Mouse (Mus musculus) lung, adult 2 months (tissue): Measurements from ENCODE around the gene Bcl11a. TPM values are rescaled to one million over a fixed set of nuclear protein-coding genes. Genes with fewer than 3 reads are reported as not detected.

Experiments
- DNase-seq: peaks from one replicate; pipeline ENCODE4 v3.0.0; 2022
- H3K4me1 ChIP-seq: fragments of 200-500 bp; 2 replicates; pipeline ENCODE4 v1.6.1; 2011; ENCODE audit warnings: low read length; ENCODE audit not compliant: control insufficient read depth, insufficient read depth
- H3K4me3 ChIP-seq: fragments of 200-500 bp; replicated peaks from 2 replicates; pipeline ENCODE3; 2011; ENCODE audit warnings: low read depth, mild to moderate bottlenecking, control low read depth, low read length; ENCODE audit errors: extremely low read depth
- CTCF ChIP-seq: fragments of 200-500 bp; IDR thresholded peaks from 2 replicates; pipeline ENCODE4 v1.5.1; 2011; ENCODE audit warnings: mild to moderate bottlenecking, low read length, control low read depth; ENCODE audit not compliant: insufficient read depth
- POLR2A ChIP-seq: fragments of 200-500 bp; IDR thresholded peaks from 2 replicates; pipeline ENCODE4 v1.6.1; 2011; ENCODE audit warnings: low read depth, mild to moderate bottlenecking, control low read depth, low read length, borderline replicate concordance; ENCODE audit errors: extremely low read depth
- WGBS: fragments of 180-500 bp; shearing (Covaris S2); methylation state at CpG from one replicate; pipeline ENCODE4 v1.1.7; 2018; 5-methylcytosine and 5-hydroxymethylcytosine counted together
- polyA plus RNA-seq: library from polyadenylated mRNA; depleted of rRNA; stranded (reverse); fragments of >200 nt; gene quantifications from 2 replicates; pipeline ENCODE4 v1.2.3, GENCODE M21; 2012

Bcl11a gene
- polyA plus RNA-seq, 1 experiment = 1.5 TPM

GRCm38 (mm10) chr11:24146437-24146836 lies 68.6 kb downstream of the Bcl11a start:
- no peaks in the 10 kb centered on the region for H3K4me1 ChIP-seq
- H3K4me3 ChIP-seq = no peak overlapping the region
- DNase-seq = no peak
- 80% methylated on average over 1 of the region's 1 CpGs for WGBS
- TF ChIP-seq CTCF (no peak), POLR2A (no peak)

- no peak for DNase-seq
- 84% methylated on average over 6 of the region's 6 CpGs for WGBS
These were observed 69.8 kb downstream of the Bcl11a start for GRCm38 (mm10) chr11:24147698-24148097.

GRCm38 (mm10) chr11:24148545-24148944 lies 70.7 kb downstream of the Bcl11a start:
- TF ChIP-seq POLR2A = no peak
- TF ChIP-seq CTCF = no peak
- H3K4me1 ChIP-seq = no peaks in the 10 kb centered on the region
- no peak overlapping the region for H3K4me3 ChIP-seq
- no peak for DNase-seq
- 83% methylated on average over 3 of the region's 3 CpGs for WGBS

More at GRCm38 (mm10) chr11:24147698-24148097, 69.8 kb downstream of the Bcl11a start:
- Histone ChIP-seq H3K4me3 (no peak overlapping the region), H3K4me1 (no peaks in the 10 kb centered on the region)
- no peak for TF ChIP-seq POLR2A
- no peak for TF ChIP-seq CTCF

GRCm38 (mm10) chr11:24149462-24150220 lies 71.8 kb downstream of the Bcl11a start:
- WGBS = 69% methylated on average over 9 of the region's 9 CpGs
- Histone ChIP-seq H3K4me3 (no peak overlapping the region), H3K4me1 (no peaks in the 10 kb centered on the region)
- no peak for TF ChIP-seq POLR2A
- no peak for TF ChIP-seq CTCF
- DNase-seq = no peak

- H3K4me1 ChIP-seq = no peaks in the 10 kb centered on the region
- DNase-seq = no peak
- H3K4me3 ChIP-seq = no peak overlapping the region
- WGBS = 93% methylated on average over 7 of the region's 7 CpGs
- TF ChIP-seq POLR2A (no peak), CTCF (no peak)
These were observed 74.4 kb downstream of the Bcl11a start for GRCm38 (mm10) chr11:24152076-24152784.

- no peak for DNase-seq
- no peaks in the 10 kb centered on the region for H3K4me1 ChIP-seq
- no peak overlapping the region for H3K4me3 ChIP-seq
- WGBS = 67% methylated on average over 10 of the region's 10 CpGs
- TF ChIP-seq CTCF (no peak), POLR2A (no peak)
These were observed 75.2 kb downstream of the Bcl11a start for GRCm38 (mm10) chr11:24153049-24153448.

GRCm38 (mm10) chr11:24158026-24158425 lies 80.2 kb downstream of the Bcl11a start:
- H3K4me1 ChIP-seq = no peaks in the 10 kb centered on the region
- no peak for DNase-seq
- WGBS = 54% methylated on average over 9 of the region's 9 CpGs
- TF ChIP-seq CTCF (no peak), POLR2A (no peak)
- H3K4me3 ChIP-seq = no peak overlapping the region

GRCm38 (mm10) chr11:24159656-24160055 lies 81.8 kb downstream of the Bcl11a start:
- Histone ChIP-seq H3K4me1 (no peaks in the 10 kb centered on the region), H3K4me3 (no peak overlapping the region)
- no peak for TF ChIP-seq CTCF
- no peak for TF ChIP-seq POLR2A
- DNase-seq = no peak
- 86% methylated on average over 2 of the region's 2 CpGs for WGBS

- TF ChIP-seq CTCF = no peak
- no peak for TF ChIP-seq POLR2A
- no peaks in the 10 kb centered on the region for H3K4me1 ChIP-seq
- no peak overlapping the region for H3K4me3 ChIP-seq
- 92% methylated on average over 2 of the region's 2 CpGs for WGBS
- no peak for DNase-seq
These were observed 83.6 kb downstream of the Bcl11a start for GRCm38 (mm10) chr11:24161458-24161857.
